Mouse (Mus musculus) lung, postnatal 0 days (tissue): ENCODE measurements around the gene Pms2.

Experiments used
- CTCF ChIP-seq: IDR thresholded peaks from 2 replicates; pipeline ENCODE4 v1.5.1; 2016; ENCODE audit warnings: antibody characterized with exemption, mild to moderate bottlenecking
- EP300 ChIP-seq: IDR thresholded peaks from 2 replicates; pipeline ENCODE4 v1.6.1; 2016; ENCODE audit warnings: antibody characterized with exemption, mild to moderate bottlenecking, control low read depth

- TF ChIP-seq CTCF (no peak), EP300 (no peak)
Measured at GRCm38 (mm10) chr5:143936156-143936555, 26.4 kb downstream of the Pms2 start.
